Mouse (Mus musculus): Measurements from ENCODE around the gene Zic4.

- no peak for TF ChIP-seq CTCF (IDR thresholded peaks at IDR 0.05; ENCODE audit: control insufficient read depth, insufficient read depth, insufficient replicate concordance, low read depth, low read length)
- no peak for TF ChIP-seq POLR2A (IDR thresholded peaks at IDR 0.05; ENCODE audit: control insufficient read depth, low read depth, low read length)
These were observed 7.0 kb upstream of the Zic4 start for GRCm38 (mm10) chr9:91355270-91355589.
